Mouse (Mus musculus): Measurements from ENCODE around the gene Fam189b.

Gene Fam189b

DNA sequence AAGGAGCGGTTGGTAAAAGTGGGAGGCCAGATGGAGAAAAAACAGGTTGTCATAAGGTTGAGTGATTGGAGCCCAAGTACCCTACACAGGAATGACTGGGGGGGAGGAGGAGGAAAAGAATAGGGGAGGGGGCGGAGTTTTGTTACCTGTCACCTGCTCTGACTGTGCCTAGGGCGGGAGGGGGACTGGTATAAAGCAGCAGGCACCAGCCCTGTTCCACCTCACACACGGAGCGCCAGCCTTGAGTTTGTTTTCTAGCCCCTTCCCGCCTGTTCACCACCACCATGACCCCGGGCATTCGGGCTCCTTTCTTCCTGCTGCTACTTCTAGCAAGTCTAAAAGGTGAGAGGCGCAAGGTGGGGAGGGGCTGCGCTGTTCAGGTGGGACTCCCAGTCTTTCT is 45.9 kb downstream of the Fam189b start, which contains the start of gene Muc1:
TSS of gene Muc1 (plus strand) at position 222 of the 400 bp plus-strand sequence.
- no peak for DNase-seq (ENCODE audit: low spot score)

DNA sequence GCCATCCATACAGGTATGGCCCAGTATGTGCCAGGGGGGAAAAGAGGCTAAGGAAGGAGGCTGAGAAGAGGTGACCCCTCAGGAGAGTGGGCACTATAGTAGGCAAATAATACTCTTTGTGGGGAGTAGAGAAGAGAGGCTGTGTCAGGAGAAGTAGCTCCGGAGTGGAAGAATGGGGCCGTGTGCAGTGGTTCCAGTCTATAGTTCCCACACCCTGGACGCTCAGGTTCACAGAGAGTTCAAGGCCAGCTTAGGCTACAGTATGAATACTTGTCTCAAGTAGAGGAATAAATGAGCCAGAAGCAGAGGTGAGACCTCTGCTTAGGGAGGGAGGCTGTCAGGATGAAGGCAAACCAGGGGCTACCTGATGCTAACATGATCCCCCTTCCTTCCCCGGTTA is 46.3 kb downstream of the Fam189b start:
- DNase-seq (ENCODE audit: low spot score): no peak

DNA sequence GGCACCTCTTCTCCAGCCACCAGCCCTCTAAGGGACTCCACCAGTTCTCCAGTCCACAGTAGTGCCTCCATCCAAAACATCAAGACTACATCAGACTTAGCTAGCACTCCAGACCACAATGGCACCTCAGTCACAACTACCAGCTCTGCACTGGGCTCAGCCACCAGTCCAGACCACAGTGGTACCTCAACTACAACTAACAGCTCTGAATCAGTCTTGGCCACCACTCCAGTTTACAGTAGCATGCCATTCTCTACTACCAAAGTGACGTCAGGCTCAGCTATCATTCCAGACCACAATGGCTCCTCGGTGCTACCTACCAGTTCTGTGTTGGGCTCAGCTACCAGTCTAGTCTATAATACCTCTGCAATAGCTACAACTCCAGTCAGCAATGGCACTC is 47.6 kb downstream of the Fam189b start:
- no peak for DNase-seq (ENCODE audit: low spot score)

DNA sequence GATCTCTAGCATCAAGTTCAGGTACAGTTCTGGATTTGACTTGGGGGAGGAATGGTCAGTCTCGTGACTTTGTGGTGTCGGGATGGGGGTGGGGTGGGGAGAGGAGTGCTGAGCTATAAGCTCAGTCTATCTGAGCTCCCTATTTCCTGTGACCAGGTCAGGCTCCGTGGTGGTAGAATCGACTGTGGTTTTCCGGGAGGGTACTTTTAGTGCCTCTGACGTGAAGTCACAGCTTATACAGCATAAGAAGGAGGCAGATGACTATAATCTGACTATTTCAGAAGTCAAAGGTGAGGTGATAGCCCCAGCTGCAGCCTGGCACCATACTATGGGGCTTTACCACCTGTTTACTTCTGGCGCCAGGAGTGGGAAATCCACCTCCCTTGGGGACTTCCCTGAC is 48.4 kb downstream of the Fam189b start:
- no peak for DNase-seq (ENCODE audit: low spot score)

DNA sequence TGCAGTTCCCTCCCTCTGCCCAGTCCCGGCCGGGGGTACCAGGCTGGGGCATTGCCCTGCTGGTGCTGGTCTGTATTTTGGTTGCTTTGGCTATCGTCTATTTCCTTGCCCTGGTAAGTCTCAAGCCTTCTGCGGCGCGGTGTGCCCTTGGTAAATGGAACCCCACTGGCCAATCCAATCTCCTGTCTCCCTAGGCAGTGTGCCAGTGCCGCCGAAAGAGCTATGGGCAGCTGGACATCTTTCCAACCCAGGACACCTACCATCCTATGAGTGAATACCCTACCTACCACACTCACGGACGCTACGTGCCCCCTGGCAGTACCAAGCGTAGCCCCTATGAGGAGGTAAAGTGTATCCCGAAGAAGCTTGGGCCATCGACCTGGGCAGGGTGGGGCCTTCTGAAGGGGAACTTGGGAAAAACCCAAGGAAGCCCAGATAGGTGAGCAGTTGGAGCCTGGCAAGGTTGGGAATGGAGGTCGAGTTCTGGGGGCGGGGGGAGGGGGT is 48.9 kb downstream of the Fam189b start:
- no peak for DNase-seq (ENCODE audit: low spot score)

DNA sequence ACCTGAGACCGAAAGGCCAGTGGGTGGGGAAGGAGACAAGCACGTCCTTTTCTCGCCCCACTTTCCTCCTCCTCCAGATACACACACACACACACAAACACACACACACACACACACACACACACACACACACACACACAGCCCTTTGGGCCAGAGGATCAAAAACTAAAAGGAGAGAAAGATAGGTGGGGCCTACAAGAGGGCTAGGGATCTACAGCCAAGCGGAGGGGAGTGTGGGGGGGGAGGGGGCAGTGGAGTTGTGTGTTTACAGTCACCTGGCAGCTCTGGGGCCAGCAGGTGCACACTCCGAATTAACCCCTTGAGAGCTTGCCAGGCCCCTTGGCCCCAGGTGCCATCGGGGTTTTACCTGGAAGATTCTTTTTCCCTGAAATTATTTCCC is 49.7 kb downstream of the Fam189b start:
- DNase-seq (ENCODE audit: low spot score): no peak

DNA sequence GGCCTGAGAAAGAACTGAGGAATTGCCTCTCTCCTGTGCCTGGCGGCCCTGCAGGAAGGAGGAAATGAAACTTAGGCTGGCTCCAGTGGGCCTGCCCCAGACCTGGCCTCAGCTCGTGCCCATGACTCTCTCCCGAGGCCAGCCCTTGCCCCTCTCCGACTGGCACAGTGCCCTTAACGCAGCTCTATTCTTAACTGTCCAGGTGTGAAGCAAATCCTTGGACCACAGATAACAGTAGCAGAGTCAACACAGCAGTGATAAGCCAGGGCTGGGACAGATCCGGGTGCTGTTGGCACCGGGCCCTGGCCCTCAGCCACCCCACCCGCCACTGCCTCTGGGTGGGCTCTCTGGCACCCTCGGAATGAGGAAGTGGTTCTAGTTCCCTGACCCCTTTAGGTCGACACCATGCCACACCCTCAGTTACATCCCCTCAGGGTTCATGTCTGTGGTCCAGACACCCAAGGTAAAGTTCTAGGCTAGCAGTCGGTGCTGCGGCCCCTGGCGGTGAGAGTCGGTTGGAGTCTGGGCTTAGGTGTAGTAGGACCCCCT is 50.7 kb downstream of the Fam189b start:
- no peak for DNase-seq (ENCODE audit: low spot score)

DNA sequence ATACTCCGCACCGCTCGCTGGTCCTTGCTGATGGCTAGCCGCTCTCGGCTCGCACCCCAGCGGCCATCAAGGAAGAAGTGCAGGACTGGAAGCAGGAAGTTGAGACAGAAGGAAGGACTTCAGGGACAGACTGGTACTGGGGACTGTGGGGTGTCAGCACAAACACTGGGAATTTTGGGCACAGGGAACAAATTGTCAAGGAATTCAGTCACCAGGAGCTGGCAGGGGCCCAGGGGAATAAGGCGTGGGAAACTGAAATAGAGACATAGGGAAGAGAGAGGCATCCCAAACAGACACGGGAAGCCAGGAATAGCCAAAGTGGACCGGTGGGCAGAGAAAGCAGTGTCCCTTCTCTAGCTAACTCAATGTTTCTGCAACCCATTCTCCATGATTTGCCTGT is 53.6 kb downstream of the Fam189b start:
- no peak for DNase-seq (ENCODE audit: low spot score)

DNA sequence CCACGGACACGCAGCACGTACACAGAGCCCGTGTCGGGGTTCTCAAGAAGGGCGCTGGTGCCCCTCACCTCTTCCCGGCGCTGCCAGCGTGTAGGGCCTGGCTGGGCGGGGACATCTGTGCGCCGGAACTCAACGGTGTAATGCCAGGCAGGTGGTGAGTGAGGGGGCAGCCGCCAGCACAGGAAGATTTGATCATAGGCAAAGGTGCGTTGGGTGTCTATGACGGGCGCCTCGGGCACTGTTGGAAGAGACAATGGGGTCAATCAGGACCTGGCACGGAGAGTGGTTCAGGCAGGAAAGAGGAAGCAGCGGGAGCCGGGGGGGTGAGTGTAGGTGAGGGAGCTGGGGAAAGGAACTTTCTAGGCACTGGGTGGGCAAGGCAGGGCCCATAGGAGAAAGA is 54.7 kb downstream of the Fam189b start:
- no peak for DNase-seq (ENCODE audit: low spot score)

DNA sequence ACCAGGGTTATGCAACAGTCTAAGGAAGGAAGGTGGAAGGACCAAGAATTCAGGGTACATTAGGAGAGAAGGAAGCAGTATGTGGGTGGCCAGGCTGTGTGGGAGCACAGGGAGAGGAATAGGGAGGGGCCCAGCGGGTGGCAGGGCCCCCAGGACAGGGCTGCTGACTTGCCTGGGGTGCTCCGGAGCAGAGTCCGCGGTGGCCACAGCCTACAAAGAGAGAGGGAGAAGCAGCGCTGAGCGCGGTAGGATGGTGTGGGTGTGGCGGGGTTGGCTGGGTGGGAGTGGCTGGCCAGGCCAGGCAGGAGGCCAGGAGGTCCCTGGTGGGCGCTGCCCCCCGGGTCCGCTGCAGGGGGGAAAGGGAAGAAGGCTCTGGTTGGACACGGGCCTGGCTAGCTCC is 55.6 kb downstream of the Fam189b start:
- no peak for DNase-seq (ENCODE audit: low spot score)
